Mouse (Mus musculus) lung, adult 2 months (tissue): Measurements from ENCODE around the gene Kcna4. TPM values are rescaled to one million over a fixed set of nuclear protein-coding genes. Genes with fewer than 3 reads are reported as not detected.

Experiments used
- DNase-seq: peaks from one replicate; pipeline ENCODE4 v3.0.0; 2022
- H3K4me1 ChIP-seq: fragments of 200-500 bp; 2 replicates; pipeline ENCODE4 v1.6.1; 2011; ENCODE audit warnings: low read length; ENCODE audit not compliant: control insufficient read depth, insufficient read depth
- H3K4me3 ChIP-seq: fragments of 200-500 bp; replicated peaks from 2 replicates; pipeline ENCODE3; 2011; ENCODE audit warnings: low read depth, mild to moderate bottlenecking, control low read depth, low read length; ENCODE audit errors: extremely low read depth
- CTCF ChIP-seq: fragments of 200-500 bp; IDR thresholded peaks from 2 replicates; pipeline ENCODE4 v1.5.1; 2011; ENCODE audit warnings: mild to moderate bottlenecking, low read length, control low read depth; ENCODE audit not compliant: insufficient read depth
- POLR2A ChIP-seq: fragments of 200-500 bp; IDR thresholded peaks from 2 replicates; pipeline ENCODE4 v1.6.1; 2011; ENCODE audit warnings: low read depth, mild to moderate bottlenecking, control low read depth, low read length, borderline replicate concordance; ENCODE audit errors: extremely low read depth
- WGBS: fragments of 180-500 bp; shearing (Covaris S2); methylation state at CpG from one replicate; pipeline ENCODE4 v1.1.7; 2018; 5-methylcytosine and 5-hydroxymethylcytosine counted together
- polyA plus RNA-seq: library from polyadenylated mRNA; depleted of rRNA; stranded (reverse); fragments of >200 nt; gene quantifications from 2 replicates; pipeline ENCODE4 v1.2.3, GENCODE M21; 2012; rRNA removed

Kcna4 gene
- polyA plus RNA-seq, 1 experiment: not detected

- H3K4me1 ChIP-seq: no peaks in the 10 kb centered on the region
- H3K4me3 ChIP-seq: no peak overlapping the region
- no peak for TF ChIP-seq CTCF
- no peak for DNase-seq
Observed at GRCm38 (mm10) chr2:107318636-107319035, 28.2 kb downstream of the Kcna4 start.

DNA sequence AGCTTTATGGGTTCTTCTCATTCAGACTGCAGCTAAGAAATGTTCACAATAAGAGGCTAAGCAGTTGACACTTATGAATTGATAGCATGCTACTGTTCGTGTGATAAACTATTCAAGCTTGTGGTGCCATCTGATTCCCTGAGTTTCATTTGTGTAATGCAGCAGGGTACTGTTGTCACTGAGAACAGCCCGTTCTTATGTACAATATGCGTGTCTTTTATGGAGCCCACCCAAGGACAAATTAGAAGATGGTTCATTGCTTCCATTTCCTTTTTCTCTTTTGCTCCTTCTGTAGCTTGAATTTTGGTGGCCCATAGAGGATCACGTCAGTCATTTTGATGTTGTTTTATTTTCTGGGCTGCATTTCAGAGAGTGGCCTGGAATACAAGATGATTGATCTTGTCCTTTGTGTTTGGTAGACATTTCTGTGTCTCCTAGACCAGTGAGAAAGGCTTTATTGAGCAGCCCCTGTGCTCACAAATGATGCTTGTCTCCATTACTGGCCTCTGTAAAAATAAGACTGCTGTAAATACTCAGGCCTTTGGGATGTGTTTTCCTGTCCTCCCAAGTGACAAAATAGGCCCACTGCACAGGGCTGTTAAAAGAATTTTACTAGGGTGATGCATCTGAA is 31.3 kb downstream of the Kcna4 start:
- DNase-seq: no peak
- H3K4me1 ChIP-seq: no peaks in the 10 kb centered on the region
- TF ChIP-seq CTCF (no peak), POLR2A (no peak)
- H3K4me3 ChIP-seq: no peak overlapping the region
- 75% methylated on average over 4 of the region's 4 CpGs for WGBS

DNA sequence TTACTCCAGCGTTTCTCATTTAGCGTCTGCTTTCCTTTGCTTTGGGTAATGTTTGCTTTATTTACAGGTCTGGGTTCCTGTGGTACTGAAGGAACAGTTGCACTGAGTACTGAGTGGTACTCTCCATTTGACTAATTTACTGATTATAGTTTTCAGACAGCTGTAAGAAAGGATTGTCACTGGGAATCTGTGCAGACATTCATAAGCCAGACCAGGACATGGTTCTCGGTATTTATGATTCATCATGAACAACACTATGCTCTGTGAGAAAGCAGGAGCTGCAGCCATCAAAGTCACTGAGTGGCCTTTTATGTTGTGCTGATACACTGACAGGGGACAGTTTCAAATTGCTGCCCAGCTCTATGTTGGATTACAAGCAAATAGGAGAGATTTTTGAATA is 33.7 kb downstream of the Kcna4 start:
- 69% methylated on average over 3 of the region's 3 CpGs for WGBS
- TF ChIP-seq POLR2A (no peak), CTCF (no peak)
- Histone ChIP-seq H3K4me3 (no peak overlapping the region), H3K4me1 (no peaks in the 10 kb centered on the region)
- DNase-seq: no peak

GRCm38 (mm10) chr2:107327276-107327675 is 36.8 kb downstream of the Kcna4 start:
- Histone ChIP-seq H3K4me1 (no peaks in the 10 kb centered on the region), H3K4me3 (no peak overlapping the region)
- no peak for DNase-seq
- TF ChIP-seq CTCF: no peak
- no peak for TF ChIP-seq POLR2A
- WGBS: 89% methylated on average over 3 of the region's 3 CpGs

DNA sequence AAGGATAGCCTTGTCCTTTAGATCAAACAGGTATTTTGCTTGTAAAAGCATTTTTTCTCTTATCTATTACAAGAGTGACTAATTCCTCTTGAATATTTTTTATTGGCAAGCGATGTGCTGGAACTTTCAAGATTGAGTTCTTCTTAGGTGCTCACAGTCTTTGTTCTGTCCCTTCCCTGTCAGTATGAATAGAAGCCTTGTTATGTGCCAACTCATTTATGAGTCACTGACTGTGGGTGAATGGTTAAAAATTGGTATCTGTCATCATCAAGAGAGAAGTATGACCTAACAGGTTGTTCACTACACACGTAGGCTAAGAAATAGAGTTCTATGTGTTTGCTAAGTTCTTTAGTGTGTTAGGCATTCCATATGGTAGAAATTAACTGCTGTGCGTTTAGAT is 50.9 kb downstream of the Kcna4 start:
- DNase-seq: no peak
- Histone ChIP-seq H3K4me3 (no peak overlapping the region), H3K4me1 (no peaks in the 10 kb centered on the region)
- WGBS: 62% methylated on average over 3 of the region's 3 CpGs
- no peak for TF ChIP-seq POLR2A

DNA sequence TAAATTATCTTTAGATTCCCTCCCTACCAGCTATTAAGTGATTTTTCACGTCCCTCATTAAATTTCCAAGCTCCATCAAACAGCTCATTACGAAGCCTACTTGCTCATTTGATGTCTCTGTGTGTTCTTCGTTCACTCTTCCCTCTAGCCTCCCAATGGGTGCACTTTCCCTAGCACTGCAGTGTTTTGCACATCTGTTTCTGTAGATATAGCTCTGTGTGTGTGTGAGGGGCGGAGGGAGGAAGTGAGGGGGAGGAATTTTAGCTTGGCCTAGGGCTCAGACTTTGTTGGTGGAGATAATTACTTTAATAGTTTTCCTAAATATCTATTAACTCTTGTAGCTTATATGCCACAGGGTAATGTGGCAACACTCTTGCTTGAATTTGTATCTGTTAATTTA is 54.4 kb downstream of the Kcna4 start:
- 57% methylated on average over 4 of the region's 4 CpGs for WGBS
- H3K4me1 ChIP-seq: no peaks in the 10 kb centered on the region

DNA sequence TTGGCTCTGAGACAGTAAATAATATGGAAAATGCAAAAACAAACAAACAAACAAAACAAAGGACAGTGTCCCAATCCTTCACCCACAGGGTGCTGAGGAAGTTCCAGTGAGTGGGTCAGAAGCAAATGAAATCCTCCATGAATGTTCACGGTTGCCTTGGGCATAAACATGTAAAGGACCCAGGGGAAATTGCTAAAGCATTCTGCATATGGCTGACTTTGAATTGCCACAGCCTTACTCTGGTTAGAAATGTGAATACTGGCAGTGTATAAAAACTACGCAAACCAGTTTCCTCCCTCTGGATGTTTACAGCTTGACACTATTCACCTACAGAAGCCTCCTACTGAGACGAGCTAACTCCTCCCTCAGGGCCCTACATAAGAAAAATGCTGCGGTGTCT is 54.9 kb downstream of the Kcna4 start:
- WGBS: 70% methylated on average over 4 of the region's 4 CpGs
- H3K4me3 ChIP-seq: no peak overlapping the region
- TF ChIP-seq CTCF: no peak
- TF ChIP-seq POLR2A: no peak
- no peaks in the 10 kb centered on the region for H3K4me1 ChIP-seq
- DNase-seq: no peak

More for the DNA sequence above, 54.4 kb downstream of the Kcna4 start:
- no peak overlapping the region for H3K4me3 ChIP-seq
- DNase-seq: no peak
- TF ChIP-seq CTCF (no peak), POLR2A (no peak)

Other genes with a start within 250 kb of the Kcna4 start
- gene Fshb, start 231.0 kb upstream of the Kcna4 start, polyA plus RNA-seq: not detected in 2 replicates